Mouse (Mus musculus): ENCODE data around the gene Plekha7. TPM values are rescaled to one million over a fixed set of nuclear protein-coding genes. Genes with fewer than 3 reads are reported as not detected.
A peak's percentile ranks its signal among the peaks of the same experiment; 100 is the strongest.

Plekha7 gene
- polyA plus RNA-seq, 1 experiment from 2014 or later, result 6.5 TPM

DNA sequence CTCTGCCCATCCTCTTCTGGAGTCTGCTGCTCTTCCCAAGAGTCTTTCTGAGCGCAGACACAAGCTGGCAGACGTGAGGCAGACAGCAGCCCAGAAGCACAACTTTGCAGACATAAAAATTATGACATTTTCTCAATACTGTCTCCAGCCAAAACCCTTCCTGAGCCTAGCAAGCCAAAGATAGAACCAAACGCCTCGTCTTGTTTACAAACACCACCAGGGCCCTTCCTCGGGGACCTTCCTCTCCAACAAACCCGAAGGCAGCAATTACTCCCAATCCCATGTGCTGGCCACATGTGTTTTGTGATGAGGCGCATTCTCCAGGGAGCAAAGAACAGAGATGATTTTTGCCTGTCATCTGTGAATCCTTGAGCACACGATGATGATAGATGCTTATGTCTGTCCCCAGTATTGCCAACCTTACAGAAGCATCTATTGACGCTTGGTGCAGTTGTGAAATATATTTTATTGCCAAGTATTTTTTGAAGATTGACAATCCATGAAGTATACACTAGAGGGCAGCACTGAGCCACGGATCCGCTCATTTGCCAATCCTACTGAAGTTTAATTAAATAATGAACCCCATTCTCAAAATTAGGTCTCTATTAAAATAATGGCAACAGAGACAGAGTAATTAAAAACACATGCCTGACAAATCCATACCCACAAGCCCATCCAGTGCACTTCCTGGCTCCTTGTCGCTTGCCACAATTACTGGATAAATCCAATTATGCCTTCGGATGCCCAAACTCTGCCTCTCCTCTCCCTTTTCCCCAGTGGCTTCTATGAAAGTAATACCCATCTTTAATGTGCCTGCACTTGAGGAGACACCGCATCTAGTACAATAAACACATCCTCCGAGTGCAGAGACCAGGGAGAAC, 62.1 kb downstream of the Plekha7 start:
- 23% methylated on average over 15 of the region's 15 CpGs for WGBS
- H3K4me3 ChIP-seq, result peak overlapping the region; percentile 1; the same call in 1 of the 2 replicates
- H3K36me3 ChIP-seq, result no peaks in the 10 kb centered on the region
- peaks cover 27% of the 10 kb centered on the region for H3K4me1 ChIP-seq (replicated peaks)
- no peak overlapping the region for H3K9ac ChIP-seq
- no peaks in the 10 kb centered on the region for H3K27me3 ChIP-seq
- ATAC-seq (ENCODE audit: low FRiP score), result no peak; the same call in 1 of the 2 replicates
- no peak overlapping the region for H3K27ac ChIP-seq
- peak overlapping the region; percentile 31 for H3K4me2 ChIP-seq
- H3K9me3 ChIP-seq, result no peaks in the 10 kb centered on the region

DNA sequence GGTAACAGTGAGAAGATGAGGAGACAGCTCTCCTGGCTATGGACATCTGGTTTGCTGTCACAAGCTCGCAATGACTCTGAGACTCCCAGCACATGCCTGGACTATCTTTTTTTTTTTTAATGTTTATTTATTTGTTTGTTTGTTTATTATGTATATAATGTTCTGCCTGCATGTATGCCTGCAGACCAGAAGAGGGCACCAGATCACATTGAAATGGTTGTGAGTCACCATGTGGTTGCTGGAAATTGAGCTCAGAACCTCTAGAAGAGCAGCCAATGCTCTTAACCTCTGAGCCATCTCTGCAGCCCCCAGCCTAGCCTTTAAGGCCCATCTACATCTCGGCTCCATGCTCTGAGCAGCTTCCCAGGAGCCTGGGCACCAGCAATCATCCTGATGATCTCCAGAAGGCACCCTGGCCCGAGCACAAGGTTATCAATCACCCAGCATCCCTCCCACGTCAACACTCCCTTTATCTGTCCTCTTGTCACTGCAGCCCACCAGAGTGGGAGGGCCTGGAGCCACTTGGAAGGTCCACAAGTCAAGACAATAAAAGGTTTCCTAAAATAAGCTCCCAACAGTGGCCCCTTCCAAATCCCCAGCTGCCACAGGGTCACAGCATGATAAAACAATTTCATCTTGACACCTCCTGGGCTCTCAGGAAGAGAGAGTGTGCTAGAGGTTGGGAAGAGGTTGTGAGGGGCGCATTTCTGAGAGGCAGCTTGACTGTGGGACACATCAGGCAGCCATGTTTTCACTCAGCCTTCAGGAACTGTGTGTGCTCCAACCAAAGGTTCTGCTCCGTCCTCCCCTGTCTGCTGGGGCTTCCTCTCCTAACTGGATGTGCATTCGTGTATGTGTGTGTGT, 63.6 kb downstream of the Plekha7 start:
- ATAC-seq (ENCODE audit: low FRiP score), result no peak
- H3K9ac ChIP-seq, result no peak overlapping the region
- no peak overlapping the region for H3K4me3 ChIP-seq
- no peaks in the 10 kb centered on the region for H3K27me3 ChIP-seq
- no peaks in the 10 kb centered on the region for H3K36me3 ChIP-seq
- H3K27ac ChIP-seq, result no peak overlapping the region
- WGBS, result 27% methylated on average over 7 of the region's 7 CpGs
- no peaks in the 10 kb centered on the region for H3K9me3 ChIP-seq
- H3K4me1 ChIP-seq (replicated peaks), result peaks cover 27% of the 10 kb centered on the region
- H3K4me2 ChIP-seq, result no peak overlapping the region

DNA sequence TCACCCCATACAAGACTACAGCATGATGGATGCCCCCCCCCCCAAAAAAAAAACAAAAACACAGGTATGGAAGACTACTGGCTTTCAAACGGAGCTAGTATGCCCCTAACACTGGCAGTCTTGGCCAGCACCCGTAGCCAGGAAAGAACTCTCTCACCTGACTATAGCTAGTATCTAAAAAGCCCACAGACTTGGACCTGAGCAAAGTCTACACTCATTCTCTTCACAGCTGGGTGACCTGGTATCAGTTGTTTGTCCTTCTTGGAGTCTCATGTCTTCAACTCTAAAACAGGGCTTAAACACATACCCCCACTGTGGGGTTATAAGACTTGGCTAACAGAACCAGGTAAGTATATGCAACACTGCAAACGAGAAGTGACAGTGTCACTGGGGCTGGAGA, 65.4 kb downstream of the Plekha7 start:
- H3K27ac ChIP-seq, result no peak overlapping the region
- no peak overlapping the region for H3K4me2 ChIP-seq
- WGBS, result 88% methylated on average over 3 of the region's 3 CpGs
- H3K27me3 ChIP-seq, result peaks cover 13% of the 10 kb centered on the region
- no peak overlapping the region for H3K9ac ChIP-seq
- no peaks in the 10 kb centered on the region for H3K9me3 ChIP-seq
- H3K4me3 ChIP-seq, result no peak overlapping the region
- H3K36me3 ChIP-seq, result no peaks in the 10 kb centered on the region
- H3K4me1 ChIP-seq (replicated peaks), result peaks cover 33% of the 10 kb centered on the region
- ATAC-seq (ENCODE audit: low FRiP score), result no peak

DNA sequence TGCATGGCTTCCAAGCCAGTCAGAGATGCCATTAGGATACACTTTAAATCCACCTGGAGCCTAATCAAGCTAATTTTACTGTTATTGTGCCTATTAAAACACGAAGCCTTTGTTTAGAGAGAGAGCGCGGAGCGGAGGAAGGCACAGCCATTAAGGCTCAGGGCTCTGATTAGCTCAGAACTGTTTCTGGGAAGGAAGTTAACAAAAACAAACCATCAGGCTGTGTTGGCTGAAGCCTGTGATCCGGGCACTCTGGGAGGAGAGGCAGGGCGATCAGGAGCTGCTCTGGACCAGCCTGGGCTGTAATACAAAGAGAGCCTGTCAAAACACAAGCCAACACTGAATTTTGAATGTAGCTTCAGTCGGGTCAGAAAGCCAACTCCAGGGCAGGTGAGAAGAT, 66.6 kb downstream of the Plekha7 start:
- peaks cover 38% of the 10 kb centered on the region for H3K4me1 ChIP-seq (replicated peaks)
- H3K4me3 ChIP-seq, result no peak overlapping the region
- 0 out of 2 replicates have a peak overlapping the region, but pooled peaks have one; percentile 8 for H3K27ac ChIP-seq
- H3K4me2 ChIP-seq, result no peak overlapping the region
- H3K9ac ChIP-seq, result no peak overlapping the region
- no peaks in the 10 kb centered on the region for H3K9me3 ChIP-seq
- no peaks in the 10 kb centered on the region for H3K36me3 ChIP-seq
- WGBS, result 54% methylated on average over 7 of the region's 7 CpGs
- ATAC-seq (ENCODE audit: low FRiP score), result no peak
- peaks cover 23% of the 10 kb centered on the region for H3K27me3 ChIP-seq

DNA sequence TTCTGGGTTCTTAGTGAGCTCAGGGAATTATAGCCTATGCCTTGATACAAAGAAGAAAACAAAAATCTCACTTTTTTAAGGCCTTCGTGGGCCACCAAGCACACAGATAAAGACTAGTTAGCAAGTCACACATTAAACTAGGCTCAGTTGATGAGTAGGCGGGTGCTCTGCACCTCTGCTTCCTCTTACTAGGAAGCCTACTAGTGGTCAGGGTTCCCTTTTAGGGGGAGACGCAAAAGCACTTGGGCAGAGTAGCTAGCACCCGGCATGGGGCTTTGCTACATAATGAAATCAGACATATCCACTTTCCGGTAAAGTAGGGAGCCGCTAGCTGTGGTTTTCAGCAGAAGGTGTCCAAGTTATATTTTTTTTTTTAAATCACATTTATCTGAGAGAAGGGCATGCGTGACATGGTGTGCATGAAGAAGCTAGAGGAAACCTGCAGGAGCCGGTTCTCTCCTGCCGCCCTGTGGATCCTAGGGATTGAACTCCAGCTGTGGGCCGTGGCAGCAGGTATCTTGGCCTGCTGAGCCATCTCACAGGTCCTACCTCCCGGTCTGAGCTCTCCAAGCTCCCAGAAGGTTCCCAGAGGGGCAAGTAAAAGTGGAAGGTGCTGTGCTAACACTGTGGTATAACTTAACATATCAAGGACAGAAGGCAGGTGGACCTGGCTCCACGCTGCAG, 67.2 kb downstream of the Plekha7 start:
- Histone ChIP-seq H3K27ac (no peak overlapping the region), H3K4me1 (replicated peaks) (peaks cover 39% of the 10 kb centered on the region), H3K9ac (no peak overlapping the region), H3K27me3 (peaks cover 30% of the 10 kb centered on the region), H3K9me3 (no peaks in the 10 kb centered on the region), H3K4me2 (no peak overlapping the region), H3K4me3 (no peak overlapping the region), H3K36me3 (no peaks in the 10 kb centered on the region)
- no peak for ATAC-seq (ENCODE audit: low FRiP score)
- 74% methylated on average over 12 of the region's 12 CpGs for WGBS

DNA sequence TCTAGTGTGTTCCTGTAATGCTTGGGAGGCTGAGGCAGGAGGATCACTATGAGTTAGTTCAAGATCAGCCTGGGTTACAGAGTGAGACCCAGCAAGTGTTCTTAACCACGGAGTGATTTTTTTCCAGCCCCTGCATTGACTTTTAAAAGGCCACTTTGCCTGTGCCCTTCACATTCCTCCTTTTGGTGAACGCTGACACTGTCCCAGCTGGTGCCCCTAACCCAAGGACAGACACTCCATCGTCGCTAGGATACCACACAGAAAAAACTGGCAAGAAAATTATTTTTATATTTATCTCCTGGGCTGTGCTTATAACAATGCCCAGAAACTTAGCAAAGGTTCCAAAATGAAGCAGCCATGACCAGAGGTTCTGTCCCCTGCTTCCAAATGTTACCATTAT, 67.8 kb downstream of the Plekha7 start:
- WGBS, result 73% methylated on average over 4 of the region's 4 CpGs
- Histone ChIP-seq H3K4me1 (replicated peaks) (peaks cover 39% of the 10 kb centered on the region), H3K4me3 (no peak overlapping the region)

DNA sequence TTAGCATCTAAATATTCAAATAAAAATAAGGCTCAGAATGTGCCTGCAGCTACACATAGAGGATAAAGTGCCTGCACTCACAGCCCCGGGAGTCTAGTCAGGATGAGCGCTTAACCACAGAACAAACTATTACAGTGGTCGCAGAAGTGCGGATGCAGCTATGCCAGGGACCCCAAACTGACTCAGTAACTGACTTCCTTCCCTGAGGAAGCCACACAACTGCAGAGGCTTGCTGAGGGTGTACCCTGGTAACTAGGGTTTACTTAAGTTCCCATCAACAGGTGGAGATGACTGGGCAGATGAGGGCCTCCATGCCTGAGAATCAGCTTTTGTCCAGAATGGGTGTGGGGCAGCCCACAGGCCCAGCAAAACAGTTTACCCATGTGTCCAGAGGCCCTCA, 69.9 kb downstream of the Plekha7 start:
- H3K4me3 ChIP-seq, result no peak overlapping the region
- H3K9ac ChIP-seq, result no peak overlapping the region

More for the DNA sequence above, 67.8 kb downstream of the Plekha7 start:
- Histone ChIP-seq H3K9me3 (no peaks in the 10 kb centered on the region), H3K9ac (no peak overlapping the region), H3K27me3 (peaks cover 35% of the 10 kb centered on the region), H3K27ac (no peak overlapping the region), H3K4me2 (no peak overlapping the region), H3K36me3 (no peaks in the 10 kb centered on the region)
- no peak for ATAC-seq (ENCODE audit: low FRiP score)

DNA sequence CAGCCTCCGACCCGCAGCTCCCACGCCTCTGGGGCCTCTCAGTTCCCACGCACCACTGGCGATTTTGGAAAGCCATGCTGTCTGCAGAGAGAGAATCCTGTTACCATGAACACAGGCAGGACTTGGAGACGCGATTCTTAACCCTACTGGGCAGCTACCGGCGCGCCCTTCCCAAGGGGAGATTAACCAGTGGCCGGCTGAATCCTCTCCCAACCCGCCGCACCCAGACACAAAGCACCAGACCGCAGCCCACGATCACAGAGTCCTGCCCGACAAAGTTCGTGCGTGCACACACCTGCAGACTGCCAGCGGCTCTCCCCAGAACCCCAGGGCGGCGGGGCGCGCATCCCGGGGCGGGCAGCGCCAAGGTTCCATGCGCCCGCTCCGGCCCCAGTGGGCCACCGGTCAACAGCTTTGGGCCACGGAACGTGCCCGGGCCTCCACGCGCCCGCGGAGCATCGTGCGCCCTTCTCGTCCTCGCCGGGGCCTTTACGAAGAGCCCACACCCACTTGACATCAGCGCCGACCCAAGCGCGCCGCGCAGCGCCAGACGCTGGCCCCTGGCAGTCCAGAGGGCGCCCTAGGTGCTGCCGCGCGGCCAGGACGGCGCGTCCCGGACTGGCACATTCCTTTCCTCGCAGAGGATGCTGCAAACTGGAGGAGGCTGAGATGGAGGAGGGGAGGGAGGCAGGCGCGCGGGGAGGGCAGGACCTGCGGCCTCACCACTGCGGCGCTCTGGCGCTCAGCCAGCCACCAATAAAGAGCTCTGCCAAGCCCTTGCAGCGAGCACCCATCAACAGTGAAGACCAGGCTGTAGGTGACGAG, 70.8 kb downstream of the Plekha7 start:
- ATAC-seq (ENCODE audit: low FRiP score), result peak; percentile 52
- WGBS, result under 1% methylated on average over 68 of the region's 69 CpGs
- peak overlapping the region; percentile 96 for H3K4me2 ChIP-seq
- no peaks in the 10 kb centered on the region for H3K36me3 ChIP-seq
- peak overlapping the region; percentile 76 for H3K9ac ChIP-seq
- H3K27me3 ChIP-seq, result peaks cover 35% of the 10 kb centered on the region
- H3K4me1 ChIP-seq (replicated peaks), result peaks cover 43% of the 10 kb centered on the region
- H3K27ac ChIP-seq, result peak overlapping the region; percentile 14; the same call in 1 of the 2 replicates
- H3K9me3 ChIP-seq, result no peaks in the 10 kb centered on the region
- H3K4me3 ChIP-seq, result peak overlapping the region; percentile 57

More for the DNA sequence above, 69.9 kb downstream of the Plekha7 start:
- H3K27ac ChIP-seq, result no peak overlapping the region
- no peak for ATAC-seq (ENCODE audit: low FRiP score)
- 68% methylated on average over 4 of the region's 4 CpGs for WGBS
- no peaks in the 10 kb centered on the region for H3K36me3 ChIP-seq
- H3K9me3 ChIP-seq, result no peaks in the 10 kb centered on the region
- peak overlapping the region; percentile 96; the same call in 1 of the 2 replicates for H3K4me2 ChIP-seq
- H3K27me3 ChIP-seq, result peaks cover 35% of the 10 kb centered on the region
- H3K4me1 ChIP-seq (replicated peaks), result peaks cover 43% of the 10 kb centered on the region

DNA sequence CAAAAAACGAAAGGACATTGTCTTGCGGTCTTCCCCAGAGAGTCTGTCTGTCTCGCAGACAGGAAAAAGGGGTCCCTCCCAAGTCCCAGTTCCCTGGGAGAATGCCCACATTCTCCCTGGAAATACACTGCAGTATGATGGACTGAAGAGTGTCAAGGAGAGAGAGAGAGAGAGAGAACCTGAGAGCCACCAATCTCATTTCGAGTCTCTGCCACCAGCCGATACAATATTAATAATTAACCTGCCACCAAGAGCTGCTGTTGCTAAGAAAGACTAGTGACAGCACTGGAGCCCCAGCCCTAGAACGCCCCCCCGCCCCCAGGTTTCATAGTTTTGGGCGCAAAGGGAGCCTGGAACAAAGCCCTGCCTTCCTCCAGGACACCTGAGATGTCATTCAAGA, 71.6 kb downstream of the Plekha7 start:
- peak; percentile 21; the same call in 1 of the 2 replicates for ATAC-seq (ENCODE audit: low FRiP score)
- Histone ChIP-seq H3K4me3 (peak overlapping the region; percentile 57), H3K27me3 (peaks cover 35% of the 10 kb centered on the region), H3K27ac (no peak overlapping the region), H3K4me1 (replicated peaks) (peaks cover 39% of the 10 kb centered on the region), H3K4me2 (peak overlapping the region; percentile 96), H3K9ac (peak overlapping the region; percentile 76), H3K36me3 (no peaks in the 10 kb centered on the region), H3K9me3 (no peaks in the 10 kb centered on the region)
- WGBS, result 39% methylated on average over 8 of the region's 8 CpGs

DNA sequence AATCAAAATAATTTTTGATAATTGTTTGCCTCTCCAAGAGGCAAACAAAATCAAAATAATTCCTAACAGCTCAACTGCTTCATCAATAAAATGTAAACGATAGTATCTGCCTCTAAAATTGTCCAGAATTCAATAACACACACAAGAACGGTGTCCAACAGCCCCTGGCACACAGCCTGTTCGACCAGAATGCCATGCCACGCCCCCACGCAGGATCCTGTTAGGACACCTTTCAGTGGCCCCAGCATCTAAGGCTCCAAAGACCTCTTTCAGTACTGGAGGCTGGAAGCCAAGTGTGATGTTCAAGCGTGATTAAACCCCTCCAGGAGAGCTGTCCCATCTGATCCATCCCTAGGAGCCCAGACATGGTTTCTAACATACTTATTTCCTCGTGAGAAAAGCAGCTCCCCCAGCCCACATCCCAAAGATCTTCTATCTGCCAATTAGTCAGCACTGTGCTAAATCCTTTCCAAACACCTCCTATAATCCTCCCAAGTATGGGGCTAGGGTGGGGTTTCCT, 73.8 kb downstream of the Plekha7 start:
- Histone ChIP-seq H3K4me3 (no peak overlapping the region), H3K9ac (no peak overlapping the region), H3K36me3 (no peaks in the 10 kb centered on the region), H3K4me2 (no peak overlapping the region), H3K27me3 (peaks cover 35% of the 10 kb centered on the region), H3K9me3 (no peaks in the 10 kb centered on the region), H3K4me1 (replicated peaks) (peaks cover 35% of the 10 kb centered on the region), H3K27ac (no peak overlapping the region)
- WGBS, result 76% methylated on average over 7 of the region's 7 CpGs
- no peak for ATAC-seq (ENCODE audit: low FRiP score)

All from hindbrain, embryonic 13.5 days (tissue).